Mouse (Mus musculus): ENCODE results near the gene Lrpprc. TPM values are rescaled to one million over a fixed set of nuclear protein-coding genes. Genes with fewer than 3 reads are reported as not detected.

Lrpprc gene
- total and polyA plus RNA-seq, 3 experiments: 54.4 to 73.8 (median 65.9) TPM

DNA sequence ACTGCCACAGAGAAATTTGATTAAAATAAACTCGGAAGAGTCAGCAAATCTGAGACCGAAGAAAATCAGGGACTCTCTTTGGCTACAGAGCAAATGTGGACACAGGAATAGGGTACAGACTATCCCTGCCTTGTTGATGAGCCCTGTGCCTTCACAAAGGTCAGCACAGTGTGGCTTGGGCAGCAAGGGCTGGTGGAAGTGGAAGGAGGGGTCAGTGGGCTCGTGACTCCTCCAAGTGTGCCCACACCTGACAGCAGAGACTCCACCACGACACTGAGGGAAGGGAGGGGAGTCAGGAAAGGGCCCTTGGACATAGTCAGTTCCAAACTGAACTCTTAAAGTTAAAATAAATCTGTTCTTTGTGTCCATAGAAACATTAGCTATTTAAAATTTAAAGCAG, 75.7 kb downstream of the Lrpprc start:
- Histone ChIP-seq H3K79me2 (replicated peaks; ENCODE audit: control insufficient read depth, extremely low read depth, insufficient read depth, poor library complexity, severe bottlenecking) (no peaks in the 10 kb centered on the region), H3K9me3 (replicated peaks; ENCODE audit: low read length) (no peaks in the 10 kb centered on the region), H3K9ac (ENCODE audit: insufficient read depth, low read depth) (no peak overlapping the region), H3K4me3 (replicated peaks in 1 of 3; ENCODE audit: low read depth in 2 of 3, low read length in 2 of 3, poor library complexity in 1 of 3) (no peak overlapping the region), H3K4me1 (ENCODE audit: control insufficient read depth in 1 of 2, insufficient read depth in 2 of 2) (peaks cover 11 to 47% of the 10 kb centered on the region in 2 experiments), H3K36me3 (replicated peaks in 1 of 2; ENCODE audit: control insufficient read depth in 1 of 2, insufficient read depth in 1 of 2, low read length in 1 of 2) (peaks cover 16 to 70% of the 10 kb centered on the region in 2 experiments), H3K27me3 (replicated peaks) (no peaks in the 10 kb centered on the region), H3K4me2 (ENCODE audit: insufficient read depth, low read depth, poor library complexity, severe bottlenecking) (peak overlapping the region; percentile 96; the same call in 1 of the 2 replicates), H3K27ac (ENCODE audit: insufficient read depth, low read depth) (peak overlapping the region; percentile 27; the same call in 1 of the 2 replicates)
- no peak for DNase-seq (ENCODE audit: extremely low read depth)
- TF ChIP-seq ETS1 (conservative IDR thresholded peaks at IDR 0.05; ENCODE audit: low read depth, low read length) (no peak), POLR2A (IDR thresholded peaks at IDR 0.05; ENCODE audit: low read depth, low read length) (no peak), TBP (conservative IDR thresholded peaks at IDR 0.05; ENCODE audit: low read depth, low read length) (no peak), MEF2A (IDR thresholded peaks at IDR 0.05; ENCODE audit: borderline replicate concordance, low read depth, low read length) (no peak), NELFE (IDR thresholded peaks at IDR 0.05; ENCODE audit: low read depth, low read length) (no peak), MAX (IDR thresholded peaks at IDR 0.05; ENCODE audit: low read length) (no peak), JUN (IDR thresholded peaks at IDR 0.05; ENCODE audit: insufficient read depth, low read depth, low read length) (no peak), EP300 (IDR thresholded peaks at IDR 0.05; ENCODE audit: low read length) (no peak), ZKSCAN1 (IDR thresholded peaks at IDR 0.05; ENCODE audit: borderline replicate concordance, low read depth, low read length) (no peak), KAT2A (IDR thresholded peaks at IDR 0.05; ENCODE audit: insufficient replicate concordance, low read length) (no peak), E2F4 (IDR thresholded peaks at IDR 0.05; ENCODE audit: insufficient replicate concordance, low read depth, low read length) (no peak), POLR2AphosphoS2 (IDR thresholded peaks at IDR 0.05; ENCODE audit: low read depth, low read length) (no peak), ELF1 (IDR thresholded peaks at IDR 0.05; ENCODE audit: low read depth, low read length) (no peak), SMC3 (IDR thresholded peaks at IDR 0.05; ENCODE audit: low read depth, low read length) (no peak)
- dilution Hi-C loops (cut with MboI; ENCODE audit: extremely low pct_ligation_motif_present, extremely low pct_unique_long_range_greater_than_20kb, low sequenced_read_pairs): no loop called here
- in situ Hi-C loops (cut with MboI; ENCODE audit: low pct_ligation_motif_present, low pct_unique_long_range_greater_than_20kb, low sequenced_read_pairs): no loop called here

DNA sequence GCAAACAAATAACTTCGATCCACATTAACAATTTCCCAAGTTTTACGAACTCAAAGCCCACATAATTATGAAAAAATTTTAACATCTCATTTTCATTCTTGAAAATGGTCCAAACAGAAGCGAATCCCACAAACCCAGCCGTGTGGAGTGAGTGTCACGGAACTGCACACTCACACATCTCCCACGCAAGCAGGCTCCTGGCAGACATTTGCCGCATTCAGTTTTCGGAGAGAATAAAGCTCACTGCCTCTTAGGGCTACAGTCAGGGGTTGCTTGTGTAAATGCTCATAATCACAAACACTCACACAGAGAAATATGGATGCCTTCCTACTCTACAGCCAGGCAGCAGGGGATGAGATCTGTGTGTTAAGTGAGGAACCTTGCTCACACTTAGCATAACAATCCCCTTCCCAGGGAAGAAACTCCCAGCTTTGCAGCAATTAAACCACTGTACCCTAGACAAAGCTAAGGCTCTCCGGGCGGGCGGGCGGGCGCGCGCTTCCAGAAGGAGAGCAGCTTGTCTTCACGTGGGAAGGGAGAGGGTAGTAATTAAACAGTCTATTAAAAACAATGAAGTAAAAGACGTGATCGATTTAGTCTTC, 76.9 kb downstream of the Lrpprc start:
- in situ Hi-C loops (cut with MboI; ENCODE audit: low pct_ligation_motif_present, low pct_unique_long_range_greater_than_20kb, low sequenced_read_pairs): no loop called here

More for the DNA sequence above, 76.9 kb downstream of the Lrpprc start:
- no peaks in the 10 kb centered on the region for H3K27me3 ChIP-seq (replicated peaks)
- no peak overlapping the region for H3K4me2 ChIP-seq (ENCODE audit: insufficient read depth, low read depth, poor library complexity, severe bottlenecking)
- dilution Hi-C loops (cut with MboI; ENCODE audit: extremely low pct_ligation_motif_present, extremely low pct_unique_long_range_greater_than_20kb, low sequenced_read_pairs): no loop called here
- no peak overlapping the region for H3K9ac ChIP-seq (ENCODE audit: insufficient read depth, low read depth)
- H3K4me1 ChIP-seq (ENCODE audit: control insufficient read depth in 1 of 2, insufficient read depth in 2 of 2): peaks cover 11 to 35% of the 10 kb centered on the region in 2 experiments
- H3K27ac ChIP-seq (ENCODE audit: insufficient read depth, low read depth): no peak overlapping the region
- DNase-seq (ENCODE audit: extremely low read depth): no peak
- H3K79me2 ChIP-seq (replicated peaks; ENCODE audit: control insufficient read depth, extremely low read depth, insufficient read depth, poor library complexity, severe bottlenecking): no peaks in the 10 kb centered on the region
- H3K9me3 ChIP-seq (replicated peaks; ENCODE audit: low read length): no peaks in the 10 kb centered on the region
- TF ChIP-seq ZC3H11A (IDR thresholded peaks at IDR 0.05; ENCODE audit: low read depth, low read length): no peak
- TF ChIP-seq TCF12 (IDR thresholded peaks at IDR 0.05; ENCODE audit: low read depth, low read length): no peak
- no peak for TF ChIP-seq CHD2 (IDR thresholded peaks at IDR 0.05; ENCODE audit: low read length)
- TF ChIP-seq SIN3A (IDR thresholded peaks at IDR 0.05; ENCODE audit: low read length): no peak
- no peak for TF ChIP-seq NRF1 (IDR thresholded peaks at IDR 0.05; ENCODE audit: low read depth, low read length)
- no peak for TF ChIP-seq POLR2AphosphoS2 (IDR thresholded peaks at IDR 0.05; ENCODE audit: low read depth, low read length)
- TF ChIP-seq ZKSCAN1 (IDR thresholded peaks at IDR 0.05; ENCODE audit: borderline replicate concordance, low read depth, low read length): no peak
- TF ChIP-seq HCFC1 (IDR thresholded peaks at IDR 0.05; ENCODE audit: low read depth, low read length): no peak
- no peak for TF ChIP-seq RCOR1 (conservative IDR thresholded peaks at IDR 0.05; ENCODE audit: low read depth, low read length)
- no peak for TF ChIP-seq BHLHE40 (IDR thresholded peaks at IDR 0.05; ENCODE audit: low read depth, low read length)
- TF ChIP-seq ETS1 (conservative IDR thresholded peaks at IDR 0.05; ENCODE audit: low read depth, low read length): no peak
- TF ChIP-seq CHD1 (IDR thresholded peaks at IDR 0.05; ENCODE audit: low read depth, low read length): no peak
- no peak for TF ChIP-seq MAZ (IDR thresholded peaks at IDR 0.05; ENCODE audit: low read depth, low read length)
- no peak for TF ChIP-seq ZMIZ1 (IDR thresholded peaks at IDR 0.05; ENCODE audit: low read depth, low read length)
- no peak for TF ChIP-seq UBTF (IDR thresholded peaks at IDR 0.05; ENCODE audit: low read depth, low read length)
- TF ChIP-seq RAD21 (IDR thresholded peaks at IDR 0.05; ENCODE audit: low read depth, low read length): no peak
- peaks cover 23 to 72% of the 10 kb centered on the region in 2 experiments for H3K36me3 ChIP-seq (replicated peaks in 1 of 2; ENCODE audit: control insufficient read depth in 1 of 2, insufficient read depth in 1 of 2, low read length in 1 of 2)
- H3K4me3 ChIP-seq (replicated peaks in 1 of 3; ENCODE audit: low read depth in 2 of 3, low read length in 2 of 3, poor library complexity in 1 of 3): no peak overlapping the region

All from CH12.LX (cell line).